Mouse (Mus musculus) neural tube, embryonic 13.5 days (tissue): Measurements from ENCODE around the gene Apbb1. TPM values are rescaled to one million over a fixed set of nuclear protein-coding genes. Genes with fewer than 3 reads are reported as not detected.

Source experiments
- ATAC-seq: fragments of 200-750 bp; cut with Nextera tagmentation; 2 replicates; pipeline ENCODE4 v1.8.0; 2017; ENCODE audit warnings: low read depth, mild to moderate bottlenecking, moderate TSS enrichment, moderate library complexity
- H3K27ac ChIP-seq: fragments of 300-500 bp; sonication (generic); replicated peaks from 2 replicates; pipeline ENCODE4 v1.5.1; 2015; ENCODE audit warnings: moderate library complexity, mild to moderate bottlenecking, inconsistent platforms
- H3K27me3 ChIP-seq: fragments of 300-500 bp; sonication (generic); 2 replicates; pipeline ENCODE4 v1.6.1; 2015; ENCODE audit warnings: mild to moderate bottlenecking, inconsistent platforms
- H3K36me3 ChIP-seq: fragments of 300-500 bp; sonication (generic); 2 replicates; pipeline ENCODE4 v1.6.1; 2015; ENCODE audit warnings: mild to moderate bottlenecking, inconsistent platforms
- H3K4me1 ChIP-seq: fragments of 300-500 bp; sonication (generic); replicated peaks from 2 replicates; pipeline ENCODE4 v1.6.1; 2015; ENCODE audit warnings: inconsistent platforms
- H3K4me2 ChIP-seq: fragments of 300-500 bp; sonication (generic); 2 replicates; pipeline ENCODE4 v1.6.1; 2015; ENCODE audit warnings: inconsistent platforms, mild to moderate bottlenecking, moderate library complexity
- H3K4me3 ChIP-seq: fragments of 300-500 bp; sonication (generic); 2 replicates; pipeline ENCODE4 v1.5.1; 2015; ENCODE audit warnings: mild to moderate bottlenecking, inconsistent platforms
- H3K9ac ChIP-seq: fragments of 300-500 bp; sonication (generic); 2 replicates; pipeline ENCODE4 v1.6.1; 2015; ENCODE audit warnings: moderate library complexity, mild to moderate bottlenecking, inconsistent platforms
- H3K9me3 ChIP-seq: fragments of 300-500 bp; sonication (generic); 2 replicates; pipeline ENCODE4 v1.6.1; 2016; ENCODE audit warnings: inconsistent platforms
- WGBS: fragments of 180-500 bp; shearing (Covaris S2); methylation state at CpG from one replicate; pipeline ENCODE4 v1.1.7; 2015; 5-methylcytosine and 5-hydroxymethylcytosine counted together
- polyA plus RNA-seq: library from polyadenylated mRNA; unstranded; fragments of >200 nt; fragmentation: Nextera tagmentation; extraction: Ambion mirVana; gene quantifications from 2 replicates; pipeline ENCODE4 v1.2.1, GENCODE M21; 2015

Gene Apbb1
- polyA plus RNA-seq, 1 experiment from 2014 or later = 248 TPM

DNA sequence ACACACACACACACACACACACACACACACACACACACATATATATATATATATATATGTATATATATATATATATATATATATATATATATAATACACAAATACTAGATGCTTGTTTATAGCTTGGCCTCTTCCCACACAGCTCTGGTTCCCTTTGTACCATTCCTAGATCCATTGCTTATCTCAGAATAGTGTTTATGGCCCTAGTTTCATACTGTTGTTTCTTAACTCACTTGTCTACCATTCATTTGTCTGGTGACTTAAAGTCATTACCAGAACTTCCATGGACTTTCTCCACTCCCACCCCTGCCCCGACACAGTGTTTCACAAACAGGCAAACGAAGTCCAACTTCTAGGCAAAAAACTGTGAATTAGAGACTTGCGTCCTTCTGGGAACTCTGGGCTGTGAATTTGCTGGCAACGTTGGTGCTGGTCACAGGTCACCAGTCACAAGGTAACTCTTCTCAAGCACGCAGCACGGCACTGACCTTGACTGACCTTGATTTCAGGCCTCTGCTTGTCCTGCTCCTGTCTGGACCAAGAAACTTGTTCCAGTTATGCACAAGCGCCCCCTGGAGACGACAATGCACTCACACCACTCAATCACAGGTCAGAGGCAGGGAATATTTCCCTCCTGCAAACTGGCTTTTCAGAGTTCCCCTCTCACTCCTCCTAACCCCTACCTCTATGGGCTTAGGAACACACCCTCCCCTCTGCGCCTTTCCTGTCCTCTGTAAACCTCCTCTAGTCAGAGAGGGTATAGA, 21.6 kb upstream of the Apbb1 start:
- H3K36me3 ChIP-seq = no peaks in the 10 kb centered on the region
- H3K9ac ChIP-seq = no peak overlapping the region
- H3K4me1 ChIP-seq = no peaks in the 10 kb centered on the region
- H3K4me3 ChIP-seq = no peak overlapping the region
- no peaks in the 10 kb centered on the region for H3K27me3 ChIP-seq
- no peaks in the 10 kb centered on the region for H3K9me3 ChIP-seq
- ATAC-seq = peak; percentile 50; the same call in 1 of the 2 replicates
- H3K4me2 ChIP-seq = no peak overlapping the region
- no peak overlapping the region for H3K27ac ChIP-seq
- 38% methylated on average over 9 of the region's 9 CpGs for WGBS

DNA sequence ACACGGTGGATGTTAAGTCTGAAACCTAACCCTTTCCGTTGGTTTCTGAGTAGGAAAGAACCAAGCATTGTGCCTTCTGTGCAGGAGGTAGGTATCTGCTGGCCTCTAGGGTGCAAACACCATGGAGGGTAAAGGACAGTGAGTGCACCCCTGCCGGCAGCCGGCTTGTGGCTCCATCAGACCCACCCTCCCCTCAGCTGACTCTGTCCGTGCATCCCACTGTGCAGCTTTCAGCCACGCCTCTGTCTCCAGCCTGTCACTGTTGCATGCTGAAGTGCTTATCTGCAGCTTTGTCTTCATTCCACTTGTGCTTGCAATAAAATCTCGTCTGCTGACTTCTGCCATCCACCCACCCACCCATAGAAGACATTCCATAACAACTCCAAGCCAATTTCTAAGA, 8.6 kb upstream of the Apbb1 start:
- no peak overlapping the region for H3K4me3 ChIP-seq
- 33% methylated on average over 7 of the region's 7 CpGs for WGBS
- H3K27ac ChIP-seq = no peak overlapping the region
- no peaks in the 10 kb centered on the region for H3K27me3 ChIP-seq
- ATAC-seq = no peak
- H3K36me3 ChIP-seq = no peaks in the 10 kb centered on the region
- H3K9me3 ChIP-seq = no peaks in the 10 kb centered on the region
- H3K4me1 ChIP-seq = no peaks in the 10 kb centered on the region
- H3K4me2 ChIP-seq = no peak overlapping the region
- no peak overlapping the region for H3K9ac ChIP-seq

DNA sequence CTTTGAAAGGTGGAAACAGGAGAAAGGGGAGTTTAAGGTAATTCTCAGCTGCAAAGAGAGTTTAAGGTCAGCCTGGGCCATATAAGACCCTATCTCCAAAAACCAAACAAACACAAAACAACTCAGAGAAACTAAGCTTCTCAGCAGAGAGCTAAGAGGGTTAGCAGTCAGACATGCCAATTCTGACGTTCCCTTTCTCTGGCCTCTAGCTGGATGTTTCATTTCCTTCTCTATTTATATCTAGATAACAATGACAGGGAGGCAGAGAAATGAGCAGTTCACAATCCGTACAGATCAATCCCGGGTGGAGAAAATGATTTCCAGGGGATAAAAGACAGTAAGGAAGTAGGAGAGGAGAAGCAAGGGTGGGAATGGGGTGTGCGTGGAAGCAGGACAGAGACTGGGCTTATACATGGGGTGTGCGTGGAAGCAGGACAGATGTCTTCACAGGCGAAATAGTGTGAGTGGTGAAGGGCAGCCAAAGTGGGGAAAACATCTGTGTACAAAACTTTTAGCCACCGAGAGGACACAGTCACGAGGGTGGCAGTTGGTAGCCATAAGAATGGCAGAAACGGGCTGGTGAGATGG, 7.0 kb upstream of the Apbb1 start:
- WGBS = 81% methylated on average over 9 of the region's 9 CpGs
- H3K9me3 ChIP-seq = no peaks in the 10 kb centered on the region
- no peak for ATAC-seq
- H3K9ac ChIP-seq = no peak overlapping the region
- no peak overlapping the region for H3K4me3 ChIP-seq
- H3K27ac ChIP-seq = no peak overlapping the region
- no peaks in the 10 kb centered on the region for H3K4me1 ChIP-seq
- H3K4me2 ChIP-seq = no peak overlapping the region
- no peaks in the 10 kb centered on the region for H3K27me3 ChIP-seq
- H3K36me3 ChIP-seq = no peaks in the 10 kb centered on the region

DNA sequence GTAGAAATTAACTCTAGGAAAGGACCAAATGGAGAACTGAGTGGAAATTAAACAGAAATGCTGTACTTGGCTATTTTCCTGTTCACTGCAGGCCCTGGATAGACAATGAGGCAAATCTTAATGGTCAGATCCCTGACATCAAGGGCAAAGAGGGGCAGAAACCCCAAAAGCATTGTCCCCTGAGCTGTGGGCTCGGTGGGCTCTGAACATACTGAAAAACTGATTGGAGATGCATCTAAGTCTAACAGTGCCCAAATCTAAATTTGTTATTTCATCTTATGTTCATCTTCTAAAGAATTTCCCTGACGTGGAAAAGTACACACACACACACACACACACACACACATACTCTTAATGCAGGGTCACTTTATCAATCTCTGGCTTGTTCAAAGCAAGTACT, 506 bp upstream of the Apbb1 start:
- WGBS = 84% methylated on average over 2 of the region's 2 CpGs
- H3K27ac ChIP-seq = peak overlapping the region; percentile 97
- no peaks in the 10 kb centered on the region for H3K36me3 ChIP-seq
- peak overlapping the region; percentile 81 for H3K4me2 ChIP-seq
- peaks cover 41% of the 10 kb centered on the region for H3K4me1 ChIP-seq
- peak overlapping the region; percentile 88 for H3K9ac ChIP-seq
- peak overlapping the region; percentile 81 for H3K4me3 ChIP-seq
- no peak for ATAC-seq
- no peaks in the 10 kb centered on the region for H3K27me3 ChIP-seq
- no peaks in the 10 kb centered on the region for H3K9me3 ChIP-seq

DNA sequence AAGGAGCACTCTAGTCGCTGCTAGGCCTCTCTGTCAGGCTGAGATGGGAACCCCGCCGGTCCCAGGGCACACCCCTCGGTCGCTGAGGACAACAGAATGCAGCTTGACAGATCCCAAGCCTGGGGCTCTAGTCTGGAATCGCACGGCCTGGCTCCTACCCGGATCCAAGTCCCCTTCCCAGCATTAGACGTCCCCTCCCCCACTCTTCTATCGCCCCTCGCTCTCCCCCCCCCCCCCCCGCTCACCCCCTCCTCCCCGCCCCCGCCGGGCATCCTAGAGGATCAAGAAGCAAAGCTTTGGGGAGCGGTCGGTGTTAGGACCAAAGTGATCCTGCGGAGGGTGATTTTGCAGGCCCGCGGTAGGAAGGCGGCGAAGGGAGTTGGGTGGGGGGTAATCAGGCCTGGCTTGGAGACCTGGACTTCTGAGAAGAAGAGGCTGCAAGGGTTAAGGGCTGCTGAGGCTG, 795 bp downstream of the Apbb1 start:
- Histone ChIP-seq H3K4me2 (peak overlapping the region; percentile 81), H3K4me3 (peak overlapping the region; percentile 81), H3K36me3 (no peaks in the 10 kb centered on the region), H3K9ac (peak overlapping the region; percentile 88), H3K27ac (peak overlapping the region; percentile 97), H3K4me1 (peaks cover 55% of the 10 kb centered on the region), H3K27me3 (no peaks in the 10 kb centered on the region), H3K9me3 (no peaks in the 10 kb centered on the region)
- WGBS = under 1% methylated on average over 16 of the region's 22 CpGs
- peak; percentile 78 for ATAC-seq

DNA sequence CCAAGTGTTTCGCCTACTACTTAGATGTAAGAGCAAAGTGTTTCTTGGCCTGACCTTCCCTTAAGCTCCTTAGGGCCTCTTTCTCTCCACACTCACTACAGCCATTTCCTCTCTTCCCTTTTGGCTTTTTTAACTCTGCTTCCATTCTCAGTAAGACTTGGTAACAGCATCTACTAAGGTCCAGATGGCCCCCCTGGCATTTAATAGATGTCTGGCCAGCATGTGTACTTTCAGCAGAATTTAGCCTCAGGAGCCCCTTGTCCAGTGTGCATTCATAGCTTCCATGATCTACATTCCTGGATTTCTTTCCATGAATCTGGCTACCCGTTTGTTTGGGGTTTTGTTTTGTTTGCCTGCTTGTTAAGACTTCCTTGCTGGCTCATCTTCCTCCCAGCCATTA, 3.0 kb downstream of the Apbb1 start:
- no peak for ATAC-seq
- Histone ChIP-seq H3K4me1 (peaks cover 76% of the 10 kb centered on the region), H3K4me2 (peak overlapping the region; percentile 81; the same call in 1 of the 2 replicates), H3K27me3 (no peaks in the 10 kb centered on the region), H3K27ac (no peak overlapping the region), H3K36me3 (peaks cover 16% of the 10 kb centered on the region), H3K9me3 (no peaks in the 10 kb centered on the region), H3K4me3 (no peak overlapping the region), H3K9ac (no peak overlapping the region)
- WGBS = 82% methylated on average over 2 of the region's 2 CpGs

DNA sequence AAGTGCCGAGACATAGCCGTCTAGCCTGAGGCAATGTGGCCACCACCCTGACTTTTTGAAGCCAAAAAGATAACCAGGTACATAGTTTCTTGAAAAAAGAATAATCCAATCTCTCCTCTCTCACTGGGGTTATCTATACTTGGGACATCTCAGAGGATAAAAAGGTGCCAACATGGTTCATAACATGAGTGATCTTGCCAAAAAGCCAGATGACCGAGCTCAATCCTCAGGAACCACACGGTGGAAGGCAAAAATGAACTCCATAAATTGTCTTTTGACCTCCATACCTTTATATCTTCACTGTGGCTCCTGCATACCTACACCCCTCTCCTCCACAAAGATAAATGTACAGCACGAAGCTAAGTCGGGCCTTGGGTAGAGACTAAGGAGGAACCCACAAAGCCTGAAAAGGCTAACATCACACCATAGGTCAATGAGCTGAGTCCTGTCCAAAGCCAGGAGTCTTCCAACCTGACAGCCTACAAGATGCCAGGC, 4.0 kb downstream of the Apbb1 start:
- no peaks in the 10 kb centered on the region for H3K27me3 ChIP-seq
- peaks cover 87% of the 10 kb centered on the region for H3K4me1 ChIP-seq
- H3K36me3 ChIP-seq = peaks cover 26% of the 10 kb centered on the region
- WGBS = 96% methylated on average over 6 of the region's 6 CpGs
- no peak overlapping the region for H3K9ac ChIP-seq
- no peak overlapping the region for H3K4me2 ChIP-seq
- no peak overlapping the region for H3K4me3 ChIP-seq
- no peak for ATAC-seq
- H3K9me3 ChIP-seq = no peaks in the 10 kb centered on the region
- no peak overlapping the region for H3K27ac ChIP-seq

DNA sequence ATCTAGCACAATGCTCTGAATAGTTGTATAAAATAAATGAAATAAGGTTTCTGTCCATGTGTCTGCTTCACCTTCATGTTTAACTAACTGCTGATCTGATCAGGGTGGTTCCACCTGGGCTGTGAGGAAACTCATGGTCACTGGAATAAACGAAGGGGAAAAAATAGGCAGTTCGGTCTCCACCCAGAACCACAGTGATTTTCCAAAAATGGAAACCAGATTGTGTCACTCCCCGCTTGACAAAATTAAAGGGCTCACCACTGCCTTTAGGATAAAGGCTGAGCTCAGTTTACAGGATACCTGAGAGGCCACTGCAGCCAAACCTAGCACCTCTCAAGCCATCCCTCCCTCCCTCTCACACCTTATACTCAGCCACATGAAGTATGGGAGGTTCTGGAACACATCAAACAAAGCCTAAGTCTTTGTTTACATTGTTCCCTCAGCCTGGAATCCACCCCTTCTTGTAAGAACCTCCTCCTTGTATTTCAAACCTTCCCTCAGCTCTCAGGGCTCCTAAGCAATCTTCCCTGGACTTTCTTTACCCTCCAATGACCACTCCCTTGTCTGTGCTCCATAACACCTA, 5.2 kb downstream of the Apbb1 start:
- Histone ChIP-seq H3K9ac (no peak overlapping the region), H3K4me1 (peaks cover 89% of the 10 kb centered on the region), H3K27me3 (no peaks in the 10 kb centered on the region), H3K9me3 (no peaks in the 10 kb centered on the region), H3K27ac (no peak overlapping the region), H3K36me3 (peaks cover 27% of the 10 kb centered on the region), H3K4me2 (no peak overlapping the region), H3K4me3 (no peak overlapping the region)
- WGBS = 87% methylated on average over 3 of the region's 3 CpGs
- ATAC-seq = no peak

DNA sequence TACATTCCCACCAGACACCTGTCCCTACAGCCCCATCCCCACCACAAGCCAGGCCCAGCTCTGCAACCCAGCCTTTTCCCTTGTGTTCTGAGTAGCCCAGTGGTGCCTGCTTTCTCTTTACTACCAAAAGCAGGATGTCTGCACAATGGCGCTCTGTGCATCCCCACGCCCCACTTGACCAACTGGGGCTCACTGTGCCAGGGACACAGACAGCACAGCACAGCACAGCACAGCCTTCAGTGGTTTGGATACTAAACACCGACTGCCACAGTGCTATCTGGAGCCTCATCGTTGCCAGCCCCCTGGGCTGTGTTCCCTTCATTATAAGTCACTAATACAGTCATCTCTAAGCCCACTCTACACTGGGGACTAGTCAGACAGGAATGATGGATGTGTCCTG, 6.9 kb downstream of the Apbb1 start:
- no peak for ATAC-seq
- H3K4me1 ChIP-seq = peaks cover 97% of the 10 kb centered on the region
- no peak overlapping the region for H3K4me2 ChIP-seq
- peaks cover 32% of the 10 kb centered on the region for H3K36me3 ChIP-seq
- H3K27ac ChIP-seq = no peak overlapping the region
- no peak overlapping the region for H3K4me3 ChIP-seq
- H3K9me3 ChIP-seq = no peaks in the 10 kb centered on the region
- no peaks in the 10 kb centered on the region for H3K27me3 ChIP-seq
- H3K9ac ChIP-seq = 0 out of 2 replicates have a peak overlapping the region, but pooled peaks have one; percentile 12
- WGBS = 73% methylated on average over 4 of the region's 4 CpGs

DNA sequence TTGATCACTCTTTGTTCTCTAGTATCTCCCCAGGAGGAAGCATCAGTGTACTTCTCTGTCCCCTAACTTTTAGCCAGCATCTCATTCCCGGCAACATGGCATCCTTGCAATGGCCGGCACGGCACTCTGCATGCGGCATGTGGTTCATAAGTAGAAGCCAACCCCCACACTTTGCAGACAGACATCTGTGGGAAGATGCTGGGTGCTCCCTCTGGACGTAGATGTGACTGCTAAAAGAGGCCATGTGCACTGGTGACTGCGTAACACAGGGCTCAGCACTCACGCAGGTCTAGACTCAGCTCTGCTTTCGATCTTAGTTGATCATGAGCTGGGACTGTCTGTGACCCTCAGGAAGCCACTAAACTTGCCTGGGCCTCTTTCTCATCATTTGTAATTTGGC, 8.5 kb downstream of the Apbb1 start:
- no peak overlapping the region for H3K9ac ChIP-seq
- no peak overlapping the region for H3K27ac ChIP-seq
- no peaks in the 10 kb centered on the region for H3K27me3 ChIP-seq
- H3K36me3 ChIP-seq = peaks cover 32% of the 10 kb centered on the region
- no peak overlapping the region for H3K4me2 ChIP-seq
- ATAC-seq = no peak
- H3K9me3 ChIP-seq = no peaks in the 10 kb centered on the region
- peaks cover 97% of the 10 kb centered on the region for H3K4me1 ChIP-seq
- WGBS = 84% methylated on average over 8 of the region's 8 CpGs
- no peak overlapping the region for H3K4me3 ChIP-seq

DNA sequence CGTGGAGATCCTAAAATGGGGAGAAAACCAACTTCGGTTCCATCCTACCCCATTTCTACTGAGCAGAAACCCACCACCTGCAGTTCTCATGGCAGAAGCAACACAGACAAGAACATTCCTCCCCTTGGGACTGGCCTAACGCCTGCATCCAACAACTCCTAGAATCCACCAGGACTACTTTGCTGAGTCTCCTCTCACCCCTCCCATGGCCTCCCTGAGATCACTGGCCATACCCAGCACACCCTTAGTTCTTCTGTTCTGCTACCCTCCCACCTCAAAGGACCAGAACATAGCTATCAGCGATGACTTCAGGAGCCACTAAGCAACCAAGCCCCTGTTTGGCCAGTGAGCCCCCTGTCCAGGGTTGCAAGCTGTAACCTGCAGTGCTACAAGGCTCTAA, 10.7 kb downstream of the Apbb1 start:
- H3K27ac ChIP-seq = peak overlapping the region; percentile 89; the same call in 1 of the 2 replicates
- H3K9ac ChIP-seq = peak overlapping the region; percentile 56; the same call in 1 of the 2 replicates
- 82% methylated on average over 4 of the region's 4 CpGs for WGBS
- H3K4me3 ChIP-seq = no peak overlapping the region
- H3K27me3 ChIP-seq = no peaks in the 10 kb centered on the region
- peak overlapping the region; percentile 55 for H3K4me2 ChIP-seq
- no peak for ATAC-seq
- H3K4me1 ChIP-seq = peaks cover 80% of the 10 kb centered on the region
- H3K9me3 ChIP-seq = no peaks in the 10 kb centered on the region
- H3K36me3 ChIP-seq = peaks cover 52% of the 10 kb centered on the region
